Mouse (Mus musculus): ENCODE data around the gene Ccdc86.

DNA sequence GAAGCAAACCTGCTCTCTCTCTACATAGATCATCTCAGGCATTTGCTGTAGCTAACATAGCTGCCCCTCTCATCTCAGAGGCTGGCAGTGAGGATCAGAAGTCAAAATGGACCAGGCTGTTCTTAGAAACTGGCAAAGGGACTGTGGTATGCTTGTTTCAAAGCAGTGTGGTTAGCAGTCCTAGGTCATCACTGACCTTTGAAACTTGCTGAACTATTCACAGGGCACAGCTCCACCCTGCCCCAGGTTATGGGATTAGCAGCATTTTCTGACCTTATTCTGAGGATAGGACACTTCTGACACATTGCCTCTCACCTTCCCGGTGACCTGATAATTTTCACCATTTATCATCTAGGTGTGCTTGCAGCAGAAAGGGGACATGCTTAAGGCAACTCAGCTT is 39.5 kb upstream of the Ccdc86 start:
- no peak for TF ChIP-seq CTCF (IDR thresholded peaks at IDR 0.05)
- no peak for TF ChIP-seq POLR2A (IDR thresholded peaks at IDR 0.05; ENCODE audit: insufficient read depth, low read depth, low read length)
- no peak for TF ChIP-seq EP300 (IDR thresholded peaks at IDR 0.05; ENCODE audit: insufficient read depth, low read depth, low read length)

All from heart, adult 2 months (tissue).